Comparison of ENCODE assay signal across 26 mouse cellular contexts in the genomic region with DNA sequence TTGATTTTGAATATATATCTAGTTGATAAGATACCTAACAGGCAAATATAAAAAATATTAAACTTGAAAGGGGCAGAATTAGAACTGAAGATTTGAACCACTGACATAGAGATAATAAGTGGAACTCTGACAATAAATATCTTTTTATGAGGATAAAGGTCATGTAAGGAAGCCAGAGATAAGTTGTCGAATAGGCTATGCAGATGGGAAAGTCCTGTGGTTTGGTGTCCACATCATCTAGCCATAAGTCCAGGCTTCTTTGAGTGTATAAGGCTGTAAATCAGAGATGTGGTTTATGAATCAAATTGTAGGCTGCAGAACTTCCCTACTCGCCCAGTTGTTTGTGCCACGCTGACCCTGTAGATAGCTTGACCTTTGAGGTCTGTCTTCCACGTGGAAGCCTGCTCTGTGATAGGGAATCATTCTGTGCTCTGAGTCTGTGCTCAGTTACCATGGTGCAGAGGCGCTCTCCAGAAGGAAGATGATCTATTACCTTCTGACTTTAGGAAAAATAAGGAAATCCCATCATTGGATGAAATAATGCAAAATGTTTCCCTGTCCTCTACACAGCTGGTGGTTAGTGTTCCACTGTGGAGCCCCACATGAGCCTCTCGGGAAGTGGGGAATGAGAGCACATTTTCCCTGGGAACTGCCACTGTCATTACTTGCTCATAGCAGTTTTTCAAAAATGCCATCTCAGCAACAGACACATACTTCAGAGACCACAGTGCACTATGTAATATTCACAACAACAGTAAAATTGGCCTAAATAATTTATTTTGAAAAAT. TPM values are rescaled to one million over a fixed set of nuclear protein-coding genes. Genes with fewer than 3 reads are reported as not detected.
DNase-seq lines count a peak whose midpoint lies in the region; ATAC-seq lines count a peak whose summit lies in the region.
"Had no signal": no experiment of that assay in that cellular context is flagged by ENCODE, and none has a peak within 500 bp of the region (broad histone marks: within the 10 kb centered on the region; RNA-seq: fewer than 3 reads in every experiment).

No protein-coding gene starts in this region.

- 75% methylated on average over 6 of the region's 6 CpGs for WGBS in neural tube, embryonic 14.5 days
- 74% methylated on average over 6 of the region's 6 CpGs for WGBS in neural tube, embryonic 15.5 days
- 47% methylated on average over 6 of the region's 6 CpGs for WGBS in intestine, embryonic 16.5 days
- WGBS in limb, embryonic 13.5 days: 65% methylated on average over 6 of the region's 6 CpGs

- no peaks in the 10 kb centered on the region for H3K4me1 ChIP-seq in neural tube, embryonic 14.5 days (ENCODE audit: control insufficient read depth, insufficient read depth, low read length)
- H3K4me1 ChIP-seq in neural tube, embryonic 15.5 days: no peaks in the 10 kb centered on the region
- H3K4me1 ChIP-seq in intestine, embryonic 16.5 days (ENCODE audit: control insufficient read depth, insufficient read depth, low read length): no peaks in the 10 kb centered on the region
- no peaks in the 10 kb centered on the region for H3K4me1 ChIP-seq in limb, embryonic 13.5 days
- H3K4me1 ChIP-seq: embryonic facial prominence, embryonic 15.5 days; heart, embryonic 15.5 days; hindbrain, embryonic 13.5 days had no signal

- H3K27ac ChIP-seq in neural tube, embryonic 14.5 days (ENCODE audit: low read depth, low read length): no peak overlapping the region
- no peak overlapping the region for H3K27ac ChIP-seq in neural tube, embryonic 15.5 days (replicated peaks)
- no peak overlapping the region; the same call in 1 of the 2 replicates for H3K27ac ChIP-seq in intestine, embryonic 16.5 days (ENCODE audit: low read length)
- no peak overlapping the region for H3K27ac ChIP-seq in limb, embryonic 13.5 days
- H3K27ac ChIP-seq: embryonic facial prominence, embryonic 15.5 days; heart, adult 2 months; heart, embryonic 15.5 days; hindbrain, embryonic 13.5 days had no signal

- no peak overlapping the region for H3K4me2 ChIP-seq in neural tube, embryonic 14.5 days (ENCODE audit: low read depth, low read length)
- no peak overlapping the region for H3K4me2 ChIP-seq in neural tube, embryonic 15.5 days
- H3K4me2 ChIP-seq in intestine, embryonic 16.5 days (ENCODE audit: low read depth, low read length): no peak overlapping the region
- no peak overlapping the region for H3K4me2 ChIP-seq in limb, embryonic 13.5 days (replicated peaks)
- H3K4me2 ChIP-seq: embryonic facial prominence, embryonic 15.5 days; heart, embryonic 11.5 days; heart, embryonic 15.5 days; hindbrain, embryonic 13.5 days had no signal

- peak; percentile 38; the same call in 1 of the 2 replicates for ATAC-seq in neural tube, embryonic 14.5 days (ENCODE audit: low read depth)
- no peak for ATAC-seq in neural tube, embryonic 15.5 days (ENCODE audit: low FRiP score)
- peak; percentile 86 for ATAC-seq in intestine, embryonic 16.5 days
- peak; percentile 66; the same call in 1 of the 2 replicates for ATAC-seq in limb, embryonic 13.5 days (ENCODE audit: low FRiP score, low read depth)
- ATAC-seq in erythroblast, adult 5-6 weeks (replicated peaks; ENCODE audit: low FRiP score, poor library complexity, severe bottlenecking): no peak
- ATAC-seq: forebrain, embryonic 16.5 days had no signal

- DNase-seq in urinary bladder, postnatal 25 days (ENCODE audit: low spot score): no peak
- DNase-seq: adrenal gland, postnatal 10 days; cerebellum, adult 11 months; cerebellum, adult 8-10 months; cerebellum, postnatal 14 days; embryo, embryonic 11 days; gastrocnemius, postnatal 14 days; heart, adult 2 months; heart, postnatal 14 days had no signal

- H3K4me3 ChIP-seq in neural tube, embryonic 14.5 days (ENCODE audit: low read depth, low read length): no peak overlapping the region
- no peak overlapping the region for H3K4me3 ChIP-seq in neural tube, embryonic 15.5 days (replicated peaks)
- H3K4me3 ChIP-seq in intestine, embryonic 16.5 days (ENCODE audit: low read length): no peak overlapping the region
- H3K4me3 ChIP-seq in limb, embryonic 13.5 days: no peak overlapping the region
- H3K4me3 ChIP-seq: embryonic facial prominence, embryonic 15.5 days; heart, adult 2 months; heart, embryonic 15.5 days; hindbrain, embryonic 13.5 days had no signal

- H3K9ac ChIP-seq in neural tube, embryonic 14.5 days (replicated peaks; ENCODE audit: low read depth, low read length): no peak overlapping the region
- H3K9ac ChIP-seq in neural tube, embryonic 15.5 days (replicated peaks): no peak overlapping the region
- H3K9ac ChIP-seq in intestine, embryonic 16.5 days (ENCODE audit: low read depth, low read length): no peak overlapping the region
- H3K9ac ChIP-seq in limb, embryonic 13.5 days: no peak overlapping the region
- H3K9ac ChIP-seq: embryonic facial prominence, embryonic 15.5 days; heart, embryonic 15.5 days; hindbrain, embryonic 13.5 days had no signal

- H3K9me3 ChIP-seq in neural tube, embryonic 14.5 days (ENCODE audit: control insufficient read depth, low read length): no peaks in the 10 kb centered on the region
- no peaks in the 10 kb centered on the region for H3K9me3 ChIP-seq in neural tube, embryonic 15.5 days (replicated peaks)
- no peaks in the 10 kb centered on the region for H3K9me3 ChIP-seq in intestine, embryonic 16.5 days (ENCODE audit: control insufficient read depth, low read length)
- H3K9me3 ChIP-seq in limb, embryonic 13.5 days: no peaks in the 10 kb centered on the region
- H3K9me3 ChIP-seq: embryonic facial prominence, embryonic 15.5 days; heart, embryonic 15.5 days; hindbrain, embryonic 13.5 days had no signal

- no peaks in the 10 kb centered on the region for H3K36me3 ChIP-seq in neural tube, embryonic 14.5 days (ENCODE audit: control insufficient read depth, insufficient read depth, low read length)
- H3K36me3 ChIP-seq in neural tube, embryonic 15.5 days: no peaks in the 10 kb centered on the region
- H3K36me3 ChIP-seq in intestine, embryonic 16.5 days (ENCODE audit: control insufficient read depth, insufficient read depth, low read length): no peaks in the 10 kb centered on the region
- H3K36me3 ChIP-seq in limb, embryonic 13.5 days: no peaks in the 10 kb centered on the region
- H3K36me3 ChIP-seq: embryonic facial prominence, embryonic 15.5 days; heart, embryonic 15.5 days; hindbrain, embryonic 13.5 days had no signal

- no peaks in the 10 kb centered on the region for H3K27me3 ChIP-seq in neural tube, embryonic 14.5 days (ENCODE audit: control insufficient read depth, insufficient read depth, low read length)
- no peaks in the 10 kb centered on the region for H3K27me3 ChIP-seq in neural tube, embryonic 15.5 days (replicated peaks)
- H3K27me3 ChIP-seq in intestine, embryonic 16.5 days (replicated peaks; ENCODE audit: control insufficient read depth, insufficient read depth, low read length): no peaks in the 10 kb centered on the region
- no peaks in the 10 kb centered on the region for H3K27me3 ChIP-seq in limb, embryonic 13.5 days
- H3K27me3 ChIP-seq: embryonic facial prominence, embryonic 15.5 days; heart, embryonic 15.5 days; hindbrain, embryonic 13.5 days had no signal

RNA-seq across cellular contexts. Expression of a gene that starts 56.3 kb away (rescaled TPM):
- not detected in 2 replicates for polyA plus RNA-seq in neural tube, embryonic 14.5 days (2014; fragmentation: Nextera tagmentation; extraction: Ambion mirVana)
- polyA plus RNA-seq in neural tube, embryonic 15.5 days (2015; fragmentation: Nextera tagmentation; extraction: Ambion mirVana): not detected in 2 replicates
- 0.11 and 0.26 TPM in 2 replicates for polyA plus RNA-seq in intestine, embryonic 16.5 days (2015; fragmentation: Nextera tagmentation; extraction: Ambion mirVana)
- polyA plus RNA-seq in limb, embryonic 13.5 days (2015; fragmentation: Nextera tagmentation; extraction: Ambion mirVana): 0.05 TPM in 1 of 2 replicates, not detected in the other
- not detected in 2 replicates for total RNA-seq in erythroblast, adult 5-6 weeks (2015; ENCODE audit: low replicate concordance)
- total RNA-seq in erythroblast, adult 5-6 weeks (2017; ENCODE audit: low replicate concordance): not detected in 2 replicates
- total RNA-seq: common myeloid progenitor, adult 5-6 weeks; ES-E14; gastrocnemius, postnatal 14 days; heart, adult 2 months; heart, postnatal 14 days; hematopoietic stem cell, adult 5-6 weeks had no signal
- polyA plus RNA-seq: brain, embryonic 14.5 days; embryonic facial prominence, embryonic 11.5 days; embryonic facial prominence, embryonic 15.5 days; forebrain, embryonic 11.5 days; forebrain, embryonic 16.5 days; gonadal fat pad, adult 2 months; heart, adult 2 months; heart, embryonic 11.5 days; heart, embryonic 15.5 days; hindbrain, embryonic 13.5 days had no signal

Comparison
In these comparisons a context has a peak if more than half of its experiments do, and no peak if none do; other contexts are left out.
1. ATAC-seq: peak in neural tube, embryonic 14.5 days (single experiment), intestine, embryonic 16.5 days (single experiment) and limb, embryonic 13.5 days (single experiment); none in neural tube, embryonic 15.5 days (single experiment) and erythroblast, adult 5-6 weeks (single experiment).